Comparison of ENCODE assay signal across 8 mouse cellular contexts in the genomic region with DNA sequence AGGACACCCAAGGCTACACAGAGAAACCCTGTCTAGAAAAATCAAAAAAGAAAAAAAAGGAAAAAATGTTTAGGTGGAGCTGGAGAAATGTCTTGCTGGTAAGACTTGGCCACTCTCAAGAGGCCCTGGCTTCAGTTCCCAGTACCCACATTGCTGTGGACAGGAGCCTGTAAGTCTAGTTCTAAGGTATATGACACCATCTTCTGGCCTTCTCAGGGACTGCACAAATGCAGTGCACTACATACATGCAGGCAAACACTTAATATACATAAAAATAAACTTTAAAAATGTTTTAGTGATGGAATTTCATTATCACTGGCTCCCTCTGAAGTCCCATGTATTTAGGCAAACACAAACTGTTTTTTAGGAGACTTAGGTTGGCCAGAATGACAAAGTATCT.
DNase-seq lines count a peak whose midpoint lies in the region; ATAC-seq lines count a peak whose summit lies in the region.

No protein-coding gene starts in this region.

- H3K27ac ChIP-seq in heart, embryonic 15.5 days, result peak overlapping the region; percentile 87
- peak overlapping the region; percentile 85 for H3K27ac ChIP-seq in forebrain, embryonic 14.5 days (ENCODE audit: low read depth, low read length)
- H3K27ac ChIP-seq in liver, embryonic 15.5 days (replicated peaks), result peak overlapping the region; percentile 60; the same call in 1 of the 2 replicates

- H3K36me3 ChIP-seq in heart, embryonic 15.5 days, result no peaks in the 10 kb centered on the region
- no peaks in the 10 kb centered on the region for H3K36me3 ChIP-seq in forebrain, embryonic 14.5 days (ENCODE audit: control insufficient read depth, insufficient read depth, low read length)
- H3K36me3 ChIP-seq in liver, embryonic 15.5 days (replicated peaks), result no peaks in the 10 kb centered on the region

- ATAC-seq in heart, embryonic 15.5 days (replicated peaks; ENCODE audit: insufficient number of reproducible peaks, insufficient read depth, low FRiP score, low read depth), result no peak
- ATAC-seq in forebrain, embryonic 14.5 days, result no peak
- no peak for ATAC-seq in liver, embryonic 15.5 days (ENCODE audit: insufficient read depth)

- no peaks in the 10 kb centered on the region for H3K27me3 ChIP-seq in heart, embryonic 15.5 days
- H3K27me3 ChIP-seq in forebrain, embryonic 14.5 days (replicated peaks; ENCODE audit: control insufficient read depth, insufficient read depth, low read length), result no peaks in the 10 kb centered on the region
- no peaks in the 10 kb centered on the region for H3K27me3 ChIP-seq in liver, embryonic 15.5 days

- no peaks in the 10 kb centered on the region for H3K9me3 ChIP-seq in heart, embryonic 15.5 days (replicated peaks)
- no peaks in the 10 kb centered on the region for H3K9me3 ChIP-seq in forebrain, embryonic 14.5 days (replicated peaks; ENCODE audit: control insufficient read depth, low read length)
- no peaks in the 10 kb centered on the region for H3K9me3 ChIP-seq in liver, embryonic 15.5 days (replicated peaks)

- no peak overlapping the region for H3K4me2 ChIP-seq in heart, embryonic 15.5 days
- H3K4me2 ChIP-seq in forebrain, embryonic 14.5 days (ENCODE audit: low read length), result no peak overlapping the region
- H3K4me2 ChIP-seq in liver, embryonic 15.5 days, result no peak overlapping the region

- H3K9ac ChIP-seq in heart, embryonic 15.5 days, result no peak overlapping the region
- 0 out of 2 replicates have a peak overlapping the region, but pooled peaks have one; percentile 4 for H3K9ac ChIP-seq in forebrain, embryonic 14.5 days (ENCODE audit: low read length)
- no peak overlapping the region for H3K9ac ChIP-seq in liver, embryonic 15.5 days

- no peak overlapping the region for H3K4me3 ChIP-seq in heart, embryonic 15.5 days
- no peak overlapping the region for H3K4me3 ChIP-seq in forebrain, embryonic 14.5 days (ENCODE audit: low read depth, low read length)
- no peak overlapping the region for H3K4me3 ChIP-seq in liver, embryonic 15.5 days (replicated peaks)

- no peak for DNase-seq in heart, adult 11 months
- peak; percentile 65 for DNase-seq in A20 (ENCODE audit: low read depth, low spot score)
- no peak for DNase-seq in forebrain, embryonic 14.5 days (ENCODE audit: low spot score)
- no peak for DNase-seq in adrenal gland, adult 2 months
- DNase-seq in adrenal gland, postnatal 14 days, result no peak
- no peak for DNase-seq in kidney, postnatal 4 days

- H3K4me1 ChIP-seq in heart, embryonic 15.5 days (replicated peaks), result peaks cover 58% of the 10 kb centered on the region
- H3K4me1 ChIP-seq in forebrain, embryonic 14.5 days (ENCODE audit: control insufficient read depth, insufficient read depth, low read length), result peaks cover 20% of the 10 kb centered on the region
- H3K4me1 ChIP-seq in liver, embryonic 15.5 days (replicated peaks), result peaks cover 43% of the 10 kb centered on the region
